ENCODE assay signal across 8 mouse cellular contexts in genomic region chr11:4593491-4593848, GRCm38 (mm10). TPM values are rescaled to one million over a fixed set of nuclear protein-coding genes. Genes with fewer than 3 reads are reported as not detected.
DNase-seq lines count a peak whose midpoint lies in the region; ATAC-seq and TF ChIP-seq lines count a peak whose summit lies in the region.

No protein-coding gene starts in this region.

- peaks cover 14% of the 10 kb centered on the region for H3K4me1 ChIP-seq in heart, embryonic 12.5 days (replicated peaks)
- no peaks in the 10 kb centered on the region for H3K4me1 ChIP-seq in ES-Bruce4 (ENCODE audit: control insufficient read depth, insufficient read depth, low read length)
- H3K4me1 ChIP-seq in forebrain, embryonic 15.5 days: peaks cover 21% of the 10 kb centered on the region
- peaks cover 30% of the 10 kb centered on the region for H3K4me1 ChIP-seq in liver, postnatal 0 days (ENCODE audit: insufficient read depth)

- WGBS in heart, embryonic 12.5 days: 27% methylated on average over 5 of the region's 5 CpGs
- WGBS in forebrain, embryonic 15.5 days: 17% methylated on average over 5 of the region's 5 CpGs
- WGBS in liver, postnatal 0 days (ENCODE audit: insufficient replicate concordance): 11% methylated on average over 5 of the region's 5 CpGs

- intact Hi-C loops in heart, postnatal 36 days (cut with DNase I): loop anchor here (5.0 kb wide), 1 partner anchor 86 kb away; no protein-coding TSS in a partner anchor

- H3K9me3 ChIP-seq in heart, embryonic 12.5 days (replicated peaks): no peaks in the 10 kb centered on the region
- H3K9me3 ChIP-seq in ES-Bruce4 (replicated peaks; ENCODE audit: control insufficient read depth, insufficient read depth, low read length, poor library complexity, severe bottlenecking): no peaks in the 10 kb centered on the region
- H3K9me3 ChIP-seq in forebrain, embryonic 15.5 days: no peaks in the 10 kb centered on the region
- H3K9me3 ChIP-seq in liver, postnatal 0 days (ENCODE audit: low read length): no peaks in the 10 kb centered on the region

- peak overlapping the region; percentile 70 for H3K4me2 ChIP-seq in heart, embryonic 12.5 days
- H3K4me2 ChIP-seq in forebrain, embryonic 15.5 days (replicated peaks): peak overlapping the region; percentile 61
- peak overlapping the region; percentile 62 for H3K4me2 ChIP-seq in liver, postnatal 0 days (ENCODE audit: low read depth, low read length)

- no peak for DNase-seq in heart, postnatal 36 days
- no peak for DNase-seq in liver, postnatal 0 days
- no peak for DNase-seq in layer of hippocampus, adult 9-10 months (ENCODE audit: low spot score)
- DNase-seq in cerebellum, adult 11 months: no peak
- DNase-seq in adrenal gland, postnatal 10 days: no peak

- H3K9ac ChIP-seq in heart, embryonic 12.5 days: peak overlapping the region; percentile 94
- peak overlapping the region; percentile 99 for H3K9ac ChIP-seq in ES-Bruce4 (ENCODE audit: low read depth, poor library complexity, severe bottlenecking)
- H3K9ac ChIP-seq in forebrain, embryonic 15.5 days (replicated peaks): peak overlapping the region; percentile 99
- H3K9ac ChIP-seq in liver, postnatal 0 days (replicated peaks): peak overlapping the region; percentile 97

- TF ChIP-seq CTCF in ES-Bruce4 (IDR thresholded peaks at IDR 0.05; ENCODE audit: low read depth, low read length): no peak
- no peak for TF ChIP-seq CTCF in liver, postnatal 0 days (IDR thresholded peaks at IDR 0.05; ENCODE audit: low read depth)

- H3K27me3 ChIP-seq in heart, embryonic 12.5 days (replicated peaks): no peaks in the 10 kb centered on the region
- no peaks in the 10 kb centered on the region for H3K27me3 ChIP-seq in ES-Bruce4 (ENCODE audit: control insufficient read depth, insufficient read depth, low read length, poor library complexity, severe bottlenecking)
- H3K27me3 ChIP-seq in forebrain, embryonic 15.5 days: no peaks in the 10 kb centered on the region
- no peaks in the 10 kb centered on the region for H3K27me3 ChIP-seq in liver, postnatal 0 days (ENCODE audit: insufficient read depth, low read length)

- no peak overlapping the region for H3K27ac ChIP-seq in heart, embryonic 12.5 days (ENCODE audit: poor library complexity, severe bottlenecking)
- H3K27ac ChIP-seq in ES-Bruce4 (ENCODE audit: insufficient read depth, low read length): no peak overlapping the region
- no peak overlapping the region for H3K27ac ChIP-seq in forebrain, embryonic 15.5 days (replicated peaks)
- peak overlapping the region; percentile 97 for H3K27ac ChIP-seq in liver, postnatal 0 days (ENCODE audit: low read depth)

- no peak for TF ChIP-seq POLR2A in ES-Bruce4 (IDR thresholded peaks at IDR 0.05; ENCODE audit: insufficient read depth, low read length)

- no peak for TF ChIP-seq EP300 in ES-Bruce4 (IDR thresholded peaks at IDR 0.05; ENCODE audit: insufficient read depth, low read depth, low read length)
- no peak for TF ChIP-seq EP300 in liver, postnatal 0 days (IDR thresholded peaks at IDR 0.05; ENCODE audit: low read depth)

- H3K36me3 ChIP-seq in heart, embryonic 12.5 days: no peaks in the 10 kb centered on the region
- no peaks in the 10 kb centered on the region for H3K36me3 ChIP-seq in ES-Bruce4 (ENCODE audit: control insufficient read depth, insufficient read depth, low read length, poor library complexity, severe bottlenecking)
- H3K36me3 ChIP-seq in forebrain, embryonic 15.5 days: no peaks in the 10 kb centered on the region
- H3K36me3 ChIP-seq in liver, postnatal 0 days (replicated peaks; ENCODE audit: insufficient read depth, low read length): peaks cover 6% of the 10 kb centered on the region; the same call in 1 of the 2 replicates

- no peak for ATAC-seq in heart, embryonic 12.5 days (ENCODE audit: insufficient number of reproducible peaks, low FRiP score)
- ATAC-seq in forebrain, embryonic 15.5 days (replicated peaks): no peak
- no peak for ATAC-seq in liver, postnatal 0 days

- H3K4me3 ChIP-seq in heart, embryonic 12.5 days: peak overlapping the region; percentile 93
- H3K4me3 ChIP-seq in ES-Bruce4 (ENCODE audit: low read depth, low read length): no peak overlapping the region
- H3K4me3 ChIP-seq in forebrain, embryonic 15.5 days: peak overlapping the region; percentile 97
- peak overlapping the region; percentile 98 for H3K4me3 ChIP-seq in liver, postnatal 0 days (ENCODE audit: low read depth, low read length)

RNA-seq across cellular contexts. Expression of gene Mtmr3, which starts 1.2 kb away (rescaled TPM):
- polyA plus RNA-seq in heart, embryonic 12.5 days (2016; fragmentation: Nextera tagmentation; extraction: Ambion mirVana): 33.5 and 33.9 TPM in 2 replicates
- 10 to 100 TPM; 50.4 to 54.4 TPM for total RNA-seq in heart, postnatal 36 days (2021)
- polyA plus RNA-seq in ES-Bruce4 (2011; ENCODE audit: insufficient read depth, insufficient read length, low read depth, missing spikeins): 26.8 and 31.2 TPM in 2 replicates
- polyA plus RNA-seq in forebrain, embryonic 15.5 days (2015; fragmentation: Nextera tagmentation; extraction: Ambion mirVana): 42.0 TPM in 2 replicates
- 10.3 and 11.2 TPM in 2 replicates for polyA plus RNA-seq in liver, postnatal 0 days (2015; fragmentation: Nextera tagmentation; extraction: Ambion mirVana)
- total RNA-seq in adrenal gland, postnatal 10 days (2021): 10 to 100 TPM; 46.9 to 56.3 TPM

RNA-seq across cellular contexts. Expression of gene Gm11032, which starts 26.4 kb away (rescaled TPM):
- not detected in 2 replicates for polyA plus RNA-seq in heart, embryonic 12.5 days (2016; fragmentation: Nextera tagmentation; extraction: Ambion mirVana)
- total RNA-seq in heart, postnatal 36 days (2021): not detected
- not detected in 2 replicates for polyA plus RNA-seq in ES-Bruce4 (2011; ENCODE audit: insufficient read depth, insufficient read length, low read depth, missing spikeins)
- polyA plus RNA-seq in forebrain, embryonic 15.5 days (2015; fragmentation: Nextera tagmentation; extraction: Ambion mirVana): not detected in 2 replicates
- polyA plus RNA-seq in liver, postnatal 0 days (2015; fragmentation: Nextera tagmentation; extraction: Ambion mirVana): not detected in 2 replicates
- total RNA-seq in adrenal gland, postnatal 10 days (2021): not detected

RNA-seq across cellular contexts. Expression of gene Ascc2, which starts 44.1 kb away (rescaled TPM):
- 28.0 and 29.6 TPM in 2 replicates for polyA plus RNA-seq in heart, embryonic 12.5 days (2016; fragmentation: Nextera tagmentation; extraction: Ambion mirVana)
- 10 to 100 TPM; 14.9 to 15.3 TPM for total RNA-seq in heart, postnatal 36 days (2021)
- 33.4 and 35.7 TPM in 2 replicates for polyA plus RNA-seq in ES-Bruce4 (2011; ENCODE audit: insufficient read depth, insufficient read length, low read depth, missing spikeins)
- 24.0 and 27.1 TPM in 2 replicates for polyA plus RNA-seq in forebrain, embryonic 15.5 days (2015; fragmentation: Nextera tagmentation; extraction: Ambion mirVana)
- polyA plus RNA-seq in liver, postnatal 0 days (2015; fragmentation: Nextera tagmentation; extraction: Ambion mirVana): 9.5 and 9.7 TPM in 2 replicates
- total RNA-seq in adrenal gland, postnatal 10 days (2021): 10 to 100 TPM; 26.7 to 27.6 TPM
